Mouse (Mus musculus): Measurements from ENCODE around the gene Rnaset2a.
"Not testable (repeated sequence)": the region's sequence is repeated elsewhere in the genome, so short reads cannot be mapped to it uniquely, and the experiment has no call there.

DNA sequence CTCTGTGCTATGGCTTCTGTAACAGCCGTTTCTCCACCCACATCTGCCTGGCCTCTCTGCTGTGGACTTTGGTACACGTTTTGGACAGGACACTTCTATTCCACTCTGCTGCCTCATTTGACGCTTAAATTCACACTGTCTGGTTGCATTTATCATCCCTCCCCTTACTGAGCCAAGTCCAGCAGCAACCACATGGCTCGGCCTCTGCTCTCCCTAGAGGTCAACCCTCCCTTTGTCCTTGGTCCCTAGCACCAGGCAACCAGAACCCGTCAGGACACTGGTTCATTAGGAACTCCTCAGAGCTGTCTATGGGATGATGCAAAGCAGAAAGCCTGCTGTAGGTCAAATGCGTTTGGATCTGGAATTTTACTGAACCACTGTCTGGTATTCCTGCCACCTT, 17.0 kb downstream of the Rnaset2a start:
- TF ChIP-seq CTCF (IDR thresholded peaks at IDR 0.05; ENCODE audit: insufficient read depth, low read length); POLR2A (IDR thresholded peaks at IDR 0.05; ENCODE audit: borderline replicate concordance, extremely low read depth, low read depth, low read length): not testable (repeated sequence)
